Mouse (Mus musculus): ENCODE measurements around the gene Cgref1. TPM values are rescaled to one million over a fixed set of nuclear protein-coding genes. Genes with fewer than 3 reads are reported as not detected.

Gene Cgref1
- not detected in 2 replicates for polyA plus RNA-seq (2012; ENCODE audit: insufficient read depth, insufficient read length, missing spikeins)

GRCm38 (mm10) chr5:30944956-30945781 is at the start of gene Cgref1:
Cgref1 (minus strand) TSS chr5:30945591.
- H3K4me1 ChIP-seq (ENCODE audit: control insufficient read depth, insufficient read depth, low read length) = peaks cover 7% of the 10 kb centered on the region
- H3K4me3 ChIP-seq (ENCODE audit: insufficient read depth, low read length) = no peak within 1 kb of the TSS
- TF ChIP-seq CTCF (IDR thresholded peaks at IDR 0.05; ENCODE audit: low read depth, low read length) (no peak), POLR2A (IDR thresholded peaks at IDR 0.05; ENCODE audit: borderline replicate concordance, low read depth, low read length) (no peak)
- no peak within 1 kb of the TSS for H3K27ac ChIP-seq (ENCODE audit: insufficient read depth, low read depth, low read length)

- Histone ChIP-seq H3K4me1 (ENCODE audit: control insufficient read depth, insufficient read depth, low read length) (no peaks in the 10 kb centered on the region), H3K27ac (ENCODE audit: insufficient read depth, low read depth, low read length) (no peak overlapping the region)
- TF ChIP-seq POLR2A (IDR thresholded peaks at IDR 0.05; ENCODE audit: borderline replicate concordance, low read depth, low read length) = no peak
Observed at GRCm38 (mm10) chr5:30994074-30994473, 48.7 kb upstream of the Cgref1 start.

GRCm38 (mm10) chr5:30992980-30993676 is 47.7 kb upstream of the Cgref1 start:
- H3K4me3 ChIP-seq (ENCODE audit: insufficient read depth, low read length) = no peak overlapping the region
- H3K4me1 ChIP-seq (ENCODE audit: control insufficient read depth, insufficient read depth, low read length) = no peaks in the 10 kb centered on the region
- TF ChIP-seq CTCF (IDR thresholded peaks at IDR 0.05; ENCODE audit: low read depth, low read length) (no peak), POLR2A (IDR thresholded peaks at IDR 0.05; ENCODE audit: borderline replicate concordance, low read depth, low read length) (no peak)
- H3K27ac ChIP-seq (ENCODE audit: insufficient read depth, low read depth, low read length) = no peak overlapping the region

More at GRCm38 (mm10) chr5:30994074-30994473, 48.7 kb upstream of the Cgref1 start:
- H3K4me3 ChIP-seq (ENCODE audit: insufficient read depth, low read length) = no peak overlapping the region

- TF ChIP-seq POLR2A (IDR thresholded peaks at IDR 0.05; ENCODE audit: borderline replicate concordance, low read depth, low read length) = no peak
- no peak for TF ChIP-seq CTCF (IDR thresholded peaks at IDR 0.05; ENCODE audit: low read depth, low read length)
- H3K27ac ChIP-seq (ENCODE audit: insufficient read depth, low read depth, low read length) = no peak overlapping the region
- no peaks in the 10 kb centered on the region for H3K4me1 ChIP-seq (ENCODE audit: control insufficient read depth, insufficient read depth, low read length)
- no peak overlapping the region for H3K4me3 ChIP-seq (ENCODE audit: insufficient read depth, low read length)
Observed at GRCm38 (mm10) chr5:30982357-30982756, 37.0 kb upstream of the Cgref1 start.

GRCm38 (mm10) chr5:30974870-30975656 is 29.7 kb upstream of the Cgref1 start:
- no peaks in the 10 kb centered on the region for H3K4me1 ChIP-seq (ENCODE audit: control insufficient read depth, insufficient read depth, low read length)
- H3K27ac ChIP-seq (ENCODE audit: insufficient read depth, low read depth, low read length) = no peak overlapping the region
- no peak overlapping the region for H3K4me3 ChIP-seq (ENCODE audit: insufficient read depth, low read length)
- TF ChIP-seq CTCF (IDR thresholded peaks at IDR 0.05; ENCODE audit: low read depth, low read length) (no peak), POLR2A (IDR thresholded peaks at IDR 0.05; ENCODE audit: borderline replicate concordance, low read depth, low read length) (no peak)

GRCm38 (mm10) chr5:30969440-30969839 is 24.0 kb upstream of the Cgref1 start:
- no peak overlapping the region for H3K27ac ChIP-seq (ENCODE audit: insufficient read depth, low read depth, low read length)

GRCm38 (mm10) chr5:30968416-30968815 is 23.0 kb upstream of the Cgref1 start, which contains the start of gene Tcf23:
Tcf23 (plus strand) TSS chr5:30968662.
- TF ChIP-seq CTCF (IDR thresholded peaks at IDR 0.05; ENCODE audit: low read depth, low read length) (no peak), POLR2A (IDR thresholded peaks at IDR 0.05; ENCODE audit: borderline replicate concordance, low read depth, low read length) (no peak)
- Histone ChIP-seq H3K4me3 (ENCODE audit: insufficient read depth, low read length) (no peak within 1 kb of the TSS), H3K4me1 (ENCODE audit: control insufficient read depth, insufficient read depth, low read length) (peaks cover 11% of the 10 kb centered on the region), H3K27ac (ENCODE audit: insufficient read depth, low read depth, low read length) (no peak within 1 kb of the TSS)

More at GRCm38 (mm10) chr5:30969440-30969839, 24.0 kb upstream of the Cgref1 start:
- Histone ChIP-seq H3K4me3 (ENCODE audit: insufficient read depth, low read length) (no peak overlapping the region), H3K4me1 (ENCODE audit: control insufficient read depth, insufficient read depth, low read length) (peaks cover 11% of the 10 kb centered on the region)
- no peak for TF ChIP-seq CTCF (IDR thresholded peaks at IDR 0.05; ENCODE audit: low read depth, low read length)
- TF ChIP-seq POLR2A (IDR thresholded peaks at IDR 0.05; ENCODE audit: borderline replicate concordance, low read depth, low read length) = no peak

GRCm38 (mm10) chr5:30966189-30966588 is 20.8 kb upstream of the Cgref1 start:
- H3K27ac ChIP-seq (ENCODE audit: insufficient read depth, low read depth, low read length) = no peak overlapping the region
- H3K4me3 ChIP-seq (ENCODE audit: insufficient read depth, low read length) = no peak overlapping the region
- TF ChIP-seq POLR2A (IDR thresholded peaks at IDR 0.05; ENCODE audit: borderline replicate concordance, low read depth, low read length) (no peak), CTCF (IDR thresholded peaks at IDR 0.05; ENCODE audit: low read depth, low read length) (no peak)
- H3K4me1 ChIP-seq (ENCODE audit: control insufficient read depth, insufficient read depth, low read length) = peaks cover 22% of the 10 kb centered on the region

GRCm38 (mm10) chr5:30963916-30964315 is 18.5 kb upstream of the Cgref1 start:
- Histone ChIP-seq H3K4me3 (ENCODE audit: insufficient read depth, low read length) (no peak overlapping the region), H3K4me1 (ENCODE audit: control insufficient read depth, insufficient read depth, low read length) (peaks cover 31% of the 10 kb centered on the region), H3K27ac (ENCODE audit: insufficient read depth, low read depth, low read length) (no peak overlapping the region)
- no peak for TF ChIP-seq CTCF (IDR thresholded peaks at IDR 0.05; ENCODE audit: low read depth, low read length)
- no peak for TF ChIP-seq POLR2A (IDR thresholded peaks at IDR 0.05; ENCODE audit: borderline replicate concordance, low read depth, low read length)
